Mouse (Mus musculus): Measurements from ENCODE around the gene Ubtd1. TPM values are rescaled to one million over a fixed set of nuclear protein-coding genes. Genes with fewer than 3 reads are reported as not detected.

Ubtd1 gene
- polyA plus RNA-seq, 1 experiment from 2014 or later = 21.3 TPM

DNA sequence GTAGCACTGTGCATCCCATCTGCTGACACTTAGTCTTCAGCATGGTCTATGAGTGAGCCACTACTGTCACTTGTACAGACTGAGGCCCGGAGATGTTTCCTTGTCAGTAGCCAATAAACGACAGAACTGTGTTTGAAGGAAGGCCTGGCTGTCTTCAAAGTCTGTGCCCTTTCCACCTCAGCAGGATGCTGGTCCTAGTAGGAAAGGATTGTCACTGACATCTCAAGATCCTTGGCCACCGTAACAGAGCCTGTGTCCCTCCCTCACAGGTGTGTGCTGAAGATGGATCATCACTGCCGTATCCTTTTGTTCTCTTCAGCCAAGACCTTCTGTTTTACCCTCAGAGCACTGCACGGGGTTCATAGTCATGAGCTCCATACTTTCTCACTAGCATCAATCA is 43.0 kb upstream of the Ubtd1 start:
- no peaks in the 10 kb centered on the region; the same call in 1 of the 2 replicates for H3K4me1 ChIP-seq (replicated peaks; ENCODE audit: control insufficient read depth, insufficient read depth)
- no peaks in the 10 kb centered on the region for H3K27me3 ChIP-seq (ENCODE audit: control insufficient read depth, insufficient read depth, low read length)
- ATAC-seq (ENCODE audit: low FRiP score, low TSS enrichment) (no peak), DNase-seq (ENCODE audit: low spot score) (no peak)
- TF ChIP-seq EP300 (optimal IDR thresholded peaks at IDR 0.05) (no peak), CTCF (IDR thresholded peaks at IDR 0.05; ENCODE audit: low read depth) (no peak)
- no peak overlapping the region for H3K4me2 ChIP-seq (replicated peaks; ENCODE audit: low read depth)
- no peak overlapping the region for H3K4me3 ChIP-seq (ENCODE audit: low read depth, low read length)
- 91% methylated on average over 5 of the region's 5 CpGs for WGBS
- H3K9me3 ChIP-seq (ENCODE audit: control insufficient read depth, low read length) = no peaks in the 10 kb centered on the region
- H3K9ac ChIP-seq (ENCODE audit: low read length) = no peak overlapping the region
- no peak overlapping the region for H3K27ac ChIP-seq (replicated peaks)
- peaks cover 15% of the 10 kb centered on the region for H3K36me3 ChIP-seq (ENCODE audit: control insufficient read depth, insufficient read depth, low read length)

DNA sequence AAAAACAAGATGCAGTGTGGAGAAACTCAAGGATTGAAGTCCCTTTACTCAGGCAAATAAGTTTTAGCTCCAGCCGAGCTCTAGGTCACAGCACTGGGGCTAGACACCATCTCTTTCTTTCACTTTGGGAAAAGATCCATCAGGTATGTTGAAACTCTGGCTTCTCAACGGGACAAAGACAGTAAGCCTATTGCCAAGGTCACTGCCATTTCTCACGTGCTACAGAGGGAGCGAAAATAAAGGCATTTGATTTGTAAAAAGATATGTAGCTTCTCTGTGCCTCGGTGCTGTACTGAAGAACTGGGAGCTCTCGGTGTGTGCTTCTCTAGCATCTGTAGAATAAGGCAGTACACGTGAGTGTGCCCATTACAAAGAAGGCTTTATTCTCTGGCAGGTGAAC is 37.7 kb upstream of the Ubtd1 start:
- no peak overlapping the region for H3K27ac ChIP-seq (replicated peaks)
- no peak overlapping the region for H3K9ac ChIP-seq (ENCODE audit: low read length)
- TF ChIP-seq EP300 (optimal IDR thresholded peaks at IDR 0.05) = no peak
- H3K36me3 ChIP-seq (ENCODE audit: control insufficient read depth, insufficient read depth, low read length) = peaks cover 39% of the 10 kb centered on the region
- DNase-seq (ENCODE audit: low spot score) (no peak), ATAC-seq (ENCODE audit: low FRiP score, low TSS enrichment) (no peak)
- 89% methylated on average over 7 of the region's 7 CpGs for WGBS
- no peaks in the 10 kb centered on the region for H3K4me1 ChIP-seq (replicated peaks; ENCODE audit: control insufficient read depth, insufficient read depth)
- no peaks in the 10 kb centered on the region for H3K27me3 ChIP-seq (ENCODE audit: control insufficient read depth, insufficient read depth, low read length)
- H3K9me3 ChIP-seq (ENCODE audit: control insufficient read depth, low read length) = no peaks in the 10 kb centered on the region
- no peak overlapping the region for H3K4me3 ChIP-seq (ENCODE audit: low read depth, low read length)
- H3K4me2 ChIP-seq (replicated peaks; ENCODE audit: low read depth) = no peak overlapping the region

DNA sequence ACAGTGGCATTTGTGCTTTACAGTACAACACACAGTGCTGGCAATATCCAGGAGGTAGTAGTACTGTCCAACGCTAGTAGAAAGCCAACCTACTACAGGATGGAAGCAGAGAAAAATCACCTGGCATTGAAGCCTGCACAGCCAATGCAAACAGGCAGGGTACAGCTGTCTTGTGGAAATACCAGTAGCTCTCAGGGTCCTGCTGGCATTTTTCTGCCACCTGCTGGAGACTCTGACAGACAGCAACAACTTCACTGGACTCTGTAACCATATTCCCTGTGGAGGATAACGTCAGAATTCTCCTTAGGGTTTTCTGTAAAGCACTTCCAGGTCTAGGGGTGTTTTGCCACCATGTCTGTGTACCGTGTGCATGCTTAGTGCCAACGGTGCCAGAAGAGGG is 29.3 kb upstream of the Ubtd1 start:
- Histone ChIP-seq H3K9me3 (ENCODE audit: control insufficient read depth, low read length) (no peaks in the 10 kb centered on the region), H3K27me3 (ENCODE audit: control insufficient read depth, insufficient read depth, low read length) (no peaks in the 10 kb centered on the region), H3K27ac (replicated peaks) (no peak overlapping the region), H3K9ac (ENCODE audit: low read length) (no peak overlapping the region), H3K36me3 (ENCODE audit: control insufficient read depth, insufficient read depth, low read length) (peaks cover 37% of the 10 kb centered on the region), H3K4me1 (replicated peaks; ENCODE audit: control insufficient read depth, insufficient read depth) (no peaks in the 10 kb centered on the region), H3K4me2 (replicated peaks; ENCODE audit: low read depth) (no peak overlapping the region), H3K4me3 (ENCODE audit: low read depth, low read length) (no peak overlapping the region)
- WGBS = 63% methylated on average over 4 of the region's 4 CpGs
- DNase-seq (ENCODE audit: low spot score) = peak; percentile 31
- TF ChIP-seq EP300 (optimal IDR thresholded peaks at IDR 0.05) = no peak
- TF ChIP-seq CTCF (IDR thresholded peaks at IDR 0.05; ENCODE audit: low read depth) = peak; percentile 71
- ATAC-seq (ENCODE audit: low FRiP score, low TSS enrichment) = 0 out of 2 replicates have a peak, but pooled peaks have one; percentile 32

DNA sequence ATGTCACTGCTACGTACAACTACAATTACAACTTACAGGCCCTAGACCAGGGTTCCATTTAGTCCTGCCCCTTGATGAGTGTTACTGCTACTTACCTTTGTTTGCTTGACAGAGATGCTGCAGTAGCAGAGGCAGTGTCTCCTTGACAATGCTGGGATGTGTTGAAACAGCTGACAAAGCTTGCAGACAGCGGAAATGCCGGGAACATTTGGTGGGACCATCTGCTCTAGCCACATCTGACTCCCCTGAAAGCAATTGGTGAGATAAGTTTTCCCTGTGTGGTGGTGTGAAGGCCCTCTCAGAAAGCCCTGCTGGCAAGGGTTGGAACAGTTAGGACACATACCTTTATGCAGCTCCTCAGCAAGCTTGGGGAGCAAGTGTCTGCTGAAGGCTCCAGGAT is 28.0 kb upstream of the Ubtd1 start:
- DNase-seq (ENCODE audit: low spot score) = no peak
- H3K4me2 ChIP-seq (replicated peaks; ENCODE audit: low read depth) = no peak overlapping the region
- H3K9ac ChIP-seq (ENCODE audit: low read length) = no peak overlapping the region
- H3K4me3 ChIP-seq (ENCODE audit: low read depth, low read length) = no peak overlapping the region
- H3K27ac ChIP-seq (replicated peaks) = no peak overlapping the region
- peaks cover 25% of the 10 kb centered on the region for H3K36me3 ChIP-seq (ENCODE audit: control insufficient read depth, insufficient read depth, low read length)
- TF ChIP-seq CTCF (IDR thresholded peaks at IDR 0.05; ENCODE audit: low read depth) (no peak), EP300 (optimal IDR thresholded peaks at IDR 0.05) (no peak)
- ATAC-seq (ENCODE audit: low FRiP score, low TSS enrichment) = no peak
- H3K9me3 ChIP-seq (ENCODE audit: control insufficient read depth, low read length) = no peaks in the 10 kb centered on the region
- 79% methylated on average over 3 of the region's 3 CpGs for WGBS
- no peaks in the 10 kb centered on the region for H3K27me3 ChIP-seq (ENCODE audit: control insufficient read depth, insufficient read depth, low read length)
- H3K4me1 ChIP-seq (replicated peaks; ENCODE audit: control insufficient read depth, insufficient read depth) = no peaks in the 10 kb centered on the region

DNA sequence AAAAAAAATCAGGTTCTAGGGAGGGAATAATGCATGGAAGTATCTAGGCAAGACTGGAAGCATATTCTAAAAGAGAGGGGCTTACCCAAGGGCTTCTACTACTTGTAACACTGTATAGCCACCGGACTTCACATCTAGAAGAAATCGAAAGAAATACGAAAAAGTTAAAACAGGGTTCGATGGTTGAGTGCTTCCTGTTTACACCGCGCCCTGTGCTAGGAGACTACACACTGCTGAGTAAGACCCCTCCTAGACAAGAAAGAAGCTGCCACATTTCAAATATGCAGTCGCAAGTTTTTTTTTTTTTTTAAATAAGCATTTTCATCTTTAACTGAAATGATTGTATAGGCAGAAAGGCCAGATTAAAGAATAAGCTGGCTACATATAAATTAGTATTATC is 11.9 kb upstream of the Ubtd1 start:
- no peak for ATAC-seq (ENCODE audit: low FRiP score, low TSS enrichment)
- H3K4me1 ChIP-seq (replicated peaks; ENCODE audit: control insufficient read depth, insufficient read depth) = no peaks in the 10 kb centered on the region; the same call in 1 of the 2 replicates
- H3K4me2 ChIP-seq (replicated peaks; ENCODE audit: low read depth) = no peak overlapping the region
- peaks cover 3% of the 10 kb centered on the region for H3K36me3 ChIP-seq (ENCODE audit: control insufficient read depth, insufficient read depth, low read length)
- H3K9ac ChIP-seq (ENCODE audit: low read length) = no peak overlapping the region
- H3K9me3 ChIP-seq (ENCODE audit: control insufficient read depth, low read length) = no peaks in the 10 kb centered on the region
- WGBS = 88% methylated on average over 7 of the region's 7 CpGs
- H3K4me3 ChIP-seq (ENCODE audit: low read depth, low read length) = no peak overlapping the region
- no peak overlapping the region for H3K27ac ChIP-seq (replicated peaks)
- no peak for DNase-seq (ENCODE audit: low spot score)
- no peaks in the 10 kb centered on the region for H3K27me3 ChIP-seq (ENCODE audit: control insufficient read depth, insufficient read depth, low read length)
- TF ChIP-seq CTCF (IDR thresholded peaks at IDR 0.05; ENCODE audit: low read depth) = no peak
- no peak for TF ChIP-seq EP300 (optimal IDR thresholded peaks at IDR 0.05)

DNA sequence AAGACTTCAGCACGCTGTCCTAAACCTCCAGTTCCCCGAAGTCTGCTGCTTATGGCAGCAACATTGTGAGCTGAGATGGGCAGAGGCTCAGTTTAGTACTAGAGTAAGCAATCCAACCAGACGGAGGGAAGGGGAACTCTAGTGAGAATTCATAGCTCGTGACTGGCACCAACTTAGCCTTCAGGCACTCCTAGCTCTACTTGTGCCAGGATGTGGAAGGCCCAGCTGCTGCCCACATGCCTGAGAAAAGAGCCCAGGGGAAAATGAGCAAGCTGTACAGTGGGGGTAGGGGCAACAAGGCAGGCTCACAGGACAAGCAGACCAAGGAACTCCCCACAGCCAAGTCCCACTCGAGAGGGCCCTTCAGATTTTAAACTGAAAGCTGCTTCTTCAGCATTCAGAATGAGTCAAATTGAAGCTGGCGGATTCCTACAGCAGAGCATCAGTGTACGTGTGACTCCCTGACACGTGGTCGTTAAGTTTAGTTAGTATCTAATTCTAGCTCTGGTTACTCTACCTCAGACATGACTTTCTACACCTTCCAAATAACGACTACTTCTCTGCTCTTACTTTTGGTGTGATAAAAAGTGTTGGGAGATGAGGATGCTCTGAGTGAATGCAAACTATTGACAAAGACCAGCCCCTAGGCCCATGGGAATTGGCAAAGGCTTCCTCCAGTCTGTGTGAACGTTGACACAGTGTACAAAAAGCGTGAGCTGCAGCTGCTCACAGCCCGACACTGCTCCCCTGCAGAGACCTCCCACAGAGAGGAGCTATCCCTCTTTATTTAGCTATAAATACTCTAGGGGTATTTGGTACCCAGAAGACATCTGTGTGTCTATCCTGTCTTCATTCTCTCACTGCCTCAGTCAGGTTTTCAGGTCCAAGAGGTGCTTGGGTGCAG is 7.4 kb upstream of the Ubtd1 start:
- no peaks in the 10 kb centered on the region; the same call in 1 of the 2 replicates for H3K4me1 ChIP-seq (replicated peaks; ENCODE audit: control insufficient read depth, insufficient read depth)
- 56% methylated on average over 13 of the region's 13 CpGs for WGBS
- no peaks in the 10 kb centered on the region for H3K9me3 ChIP-seq (ENCODE audit: control insufficient read depth, low read length)
- no peak overlapping the region for H3K4me3 ChIP-seq (ENCODE audit: low read depth, low read length)
- 0 out of 2 replicates have a peak overlapping the region, but pooled peaks have one; percentile 8 for H3K27ac ChIP-seq (replicated peaks)
- ATAC-seq (ENCODE audit: low FRiP score, low TSS enrichment) = no peak
- H3K9ac ChIP-seq (ENCODE audit: low read length) = no peak overlapping the region
- TF ChIP-seq CTCF (IDR thresholded peaks at IDR 0.05; ENCODE audit: low read depth) (no peak), EP300 (optimal IDR thresholded peaks at IDR 0.05) (no peak)
- no peak overlapping the region for H3K4me2 ChIP-seq (replicated peaks; ENCODE audit: low read depth)
- peaks cover 4% of the 10 kb centered on the region; the same call in 1 of the 2 replicates for H3K36me3 ChIP-seq (ENCODE audit: control insufficient read depth, insufficient read depth, low read length)
- H3K27me3 ChIP-seq (ENCODE audit: control insufficient read depth, insufficient read depth, low read length) = no peaks in the 10 kb centered on the region
- DNase-seq (ENCODE audit: low spot score) = no peak
